Mouse (Mus musculus): ENCODE measurements around the gene Casz1. TPM values are rescaled to one million over a fixed set of nuclear protein-coding genes. Genes with fewer than 3 reads are reported as not detected.
A peak's percentile ranks its signal among the peaks of the same experiment; 100 is the strongest.

Casz1 gene
- polyA plus RNA-seq (2014; fragmentation: Nextera tagmentation; extraction: Ambion mirVana): 13.6 and 16.1 TPM in 2 replicates

DNA sequence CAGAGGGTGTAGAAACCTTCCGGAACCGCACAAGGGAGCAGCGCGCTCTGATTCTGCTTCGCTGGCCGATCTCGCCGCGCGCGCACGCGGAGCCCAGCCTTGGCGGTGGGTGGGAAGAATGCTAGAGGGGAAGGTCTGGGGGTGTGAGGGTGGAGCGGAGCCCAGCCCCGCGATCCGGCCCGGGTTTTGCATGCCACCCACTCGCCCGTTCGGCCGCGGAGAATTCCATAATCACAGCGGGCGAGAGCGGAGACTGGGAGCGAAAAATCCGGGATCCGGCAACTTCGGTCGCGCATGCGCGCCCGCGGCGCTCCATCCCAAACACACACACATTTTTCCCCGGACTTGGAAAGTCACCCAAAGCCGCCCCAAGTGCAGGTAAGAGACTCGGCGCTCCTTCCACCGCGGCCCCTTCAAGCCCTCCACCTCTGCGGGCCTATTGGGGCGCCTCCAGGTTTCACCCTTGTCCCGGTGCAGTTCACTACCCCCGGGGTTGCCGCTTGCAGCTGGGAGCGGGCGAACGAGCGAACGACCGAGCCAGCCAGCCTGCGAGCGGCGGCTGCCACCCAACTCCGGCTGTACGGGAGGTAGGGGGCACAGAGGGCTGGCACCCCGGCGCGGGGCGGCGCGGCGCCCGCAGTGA lies at the start of gene Casz1:
TSS of gene Casz1 (plus strand) at position 293 of the 643 bp plus-strand sequence.
- peak within 1 kb of the TSS; percentile 68 for H3K4me2 ChIP-seq (ENCODE audit: low read depth, low read length)

DNA sequence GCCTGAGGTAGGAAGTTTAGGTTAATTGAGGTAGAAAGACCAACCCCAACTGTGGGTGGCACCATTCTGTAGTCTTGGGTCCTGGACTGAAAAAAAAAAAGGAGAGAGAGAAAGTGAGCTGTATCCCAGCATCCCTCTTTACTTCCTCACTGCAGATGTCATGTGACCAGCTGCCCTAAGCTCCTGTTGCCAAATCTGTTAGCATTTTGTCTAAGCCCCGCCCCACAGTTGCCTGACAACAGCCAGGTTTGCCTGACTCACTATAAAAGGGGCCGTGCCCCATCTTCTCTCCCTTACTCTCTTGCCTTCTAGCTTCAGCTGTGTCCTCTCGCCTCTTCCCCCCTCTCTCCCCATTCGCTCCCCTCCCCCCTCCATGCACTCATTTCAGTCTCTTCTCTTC lies 45.4 kb upstream of the Casz1 start:
- no peaks in the 10 kb centered on the region for H3K36me3 ChIP-seq (ENCODE audit: control insufficient read depth, insufficient read depth, low read length)
- H3K27me3 ChIP-seq (ENCODE audit: control insufficient read depth, insufficient read depth, low read length): no peaks in the 10 kb centered on the region
- no peaks in the 10 kb centered on the region for H3K4me1 ChIP-seq (ENCODE audit: control insufficient read depth, insufficient read depth, low read length)
- no peak overlapping the region for H3K9ac ChIP-seq (replicated peaks; ENCODE audit: low read depth, low read length)
- ATAC-seq (ENCODE audit: low read depth): no peak
- H3K9me3 ChIP-seq (ENCODE audit: control insufficient read depth, low read length): no peaks in the 10 kb centered on the region
- no peak overlapping the region for H3K4me3 ChIP-seq (ENCODE audit: low read depth, low read length)
- no peak overlapping the region for H3K27ac ChIP-seq (ENCODE audit: low read depth, low read length)
- no peak overlapping the region for H3K4me2 ChIP-seq (ENCODE audit: low read depth, low read length)
- WGBS: 30% methylated on average over 4 of the region's 4 CpGs

More for the DNA sequence above, at the start of gene Casz1:
- Histone ChIP-seq H3K4me1 (ENCODE audit: control insufficient read depth, insufficient read depth, low read length) (peaks cover 24% of the 10 kb centered on the region), H3K36me3 (ENCODE audit: control insufficient read depth, insufficient read depth, low read length) (no peaks in the 10 kb centered on the region), H3K9me3 (ENCODE audit: control insufficient read depth, low read length) (no peaks in the 10 kb centered on the region), H3K4me3 (ENCODE audit: low read depth, low read length) (peak within 1 kb of the TSS; percentile 48), H3K27me3 (ENCODE audit: control insufficient read depth, insufficient read depth, low read length) (peaks cover 11% of the 10 kb centered on the region), H3K27ac (ENCODE audit: low read depth, low read length) (peak within 1 kb of the TSS; percentile 28), H3K9ac (replicated peaks; ENCODE audit: low read depth, low read length) (peak within 1 kb of the TSS; percentile 57)
- WGBS: under 1% methylated on average over 64 of the region's 68 CpGs
- ATAC-seq (ENCODE audit: low read depth): peak; percentile 83

DNA sequence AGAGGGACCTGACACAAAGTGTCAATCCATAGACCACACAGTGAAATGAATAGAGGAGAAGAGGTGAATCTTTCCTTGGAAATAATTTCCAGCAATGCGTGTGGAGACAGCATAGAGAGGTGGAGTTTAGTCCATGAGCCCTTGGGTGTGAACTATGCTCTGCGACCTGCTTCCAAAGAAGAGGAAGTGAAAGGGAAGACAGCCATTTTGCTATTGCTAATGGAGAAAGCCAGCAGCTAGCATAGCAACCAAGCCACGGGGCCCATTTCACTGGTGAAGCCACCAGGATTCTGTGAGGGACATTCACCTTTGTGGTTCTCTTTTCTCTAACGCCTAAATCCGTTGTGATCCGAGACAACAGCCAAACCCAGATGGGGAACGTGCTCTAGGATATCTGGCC lies 44.1 kb upstream of the Casz1 start:
- Histone ChIP-seq H3K4me3 (ENCODE audit: low read depth, low read length) (no peak overlapping the region), H3K9me3 (ENCODE audit: control insufficient read depth, low read length) (no peaks in the 10 kb centered on the region), H3K27ac (ENCODE audit: low read depth, low read length) (no peak overlapping the region), H3K4me1 (ENCODE audit: control insufficient read depth, insufficient read depth, low read length) (no peaks in the 10 kb centered on the region), H3K36me3 (ENCODE audit: control insufficient read depth, insufficient read depth, low read length) (no peaks in the 10 kb centered on the region), H3K9ac (replicated peaks; ENCODE audit: low read depth, low read length) (no peak overlapping the region), H3K4me2 (ENCODE audit: low read depth, low read length) (no peak overlapping the region), H3K27me3 (ENCODE audit: control insufficient read depth, insufficient read depth, low read length) (no peaks in the 10 kb centered on the region)
- 90% methylated on average over 7 of the region's 7 CpGs for WGBS
- ATAC-seq (ENCODE audit: low read depth): no peak

DNA sequence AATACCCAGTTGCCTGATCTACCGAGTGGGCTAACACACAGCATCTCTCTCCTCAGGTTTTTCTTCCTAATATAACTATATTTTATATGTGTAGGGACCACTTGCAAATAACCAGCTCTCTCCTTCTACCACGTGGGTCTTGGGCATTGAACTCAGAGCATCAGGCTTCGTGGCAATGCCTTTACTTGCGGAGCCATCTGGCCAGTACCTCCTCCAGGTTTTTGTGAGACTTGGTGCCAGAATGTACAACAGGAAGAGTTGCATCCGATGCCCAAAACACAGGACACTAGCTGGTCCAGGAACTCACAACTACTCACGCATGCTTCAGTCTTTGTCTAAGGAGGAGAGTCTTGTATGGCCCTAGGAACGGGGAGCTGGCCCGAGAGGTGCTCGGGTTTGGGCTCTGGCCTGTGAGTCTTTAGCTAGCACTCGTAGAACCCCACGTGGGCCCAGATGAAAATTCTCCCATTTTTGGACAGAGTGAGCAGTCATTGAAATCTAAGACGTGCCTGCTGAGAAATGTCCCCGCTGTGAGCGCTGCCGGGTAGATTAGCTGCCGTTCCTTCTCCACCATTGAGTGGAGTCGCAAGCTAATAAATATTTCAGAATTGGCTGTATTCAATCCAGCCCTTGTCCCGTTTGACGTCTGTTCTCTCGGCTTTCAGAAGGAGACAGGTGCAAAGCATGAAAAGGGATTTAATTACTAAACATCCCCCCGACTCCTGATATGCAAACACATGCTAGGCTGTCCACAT lies 38.0 kb upstream of the Casz1 start:
- H3K4me2 ChIP-seq (ENCODE audit: low read depth, low read length): no peak overlapping the region
- no peaks in the 10 kb centered on the region for H3K9me3 ChIP-seq (ENCODE audit: control insufficient read depth, low read length)
- no peak for ATAC-seq (ENCODE audit: low read depth)
- H3K4me1 ChIP-seq (ENCODE audit: control insufficient read depth, insufficient read depth, low read length): peaks cover 17% of the 10 kb centered on the region
- H3K9ac ChIP-seq (replicated peaks; ENCODE audit: low read depth, low read length): no peak overlapping the region
- no peaks in the 10 kb centered on the region for H3K36me3 ChIP-seq (ENCODE audit: control insufficient read depth, insufficient read depth, low read length)
- no peak overlapping the region for H3K4me3 ChIP-seq (ENCODE audit: low read depth, low read length)
- H3K27me3 ChIP-seq (ENCODE audit: control insufficient read depth, insufficient read depth, low read length): no peaks in the 10 kb centered on the region
- WGBS: 46% methylated on average over 21 of the region's 21 CpGs
- no peak overlapping the region for H3K27ac ChIP-seq (ENCODE audit: low read depth, low read length)

DNA sequence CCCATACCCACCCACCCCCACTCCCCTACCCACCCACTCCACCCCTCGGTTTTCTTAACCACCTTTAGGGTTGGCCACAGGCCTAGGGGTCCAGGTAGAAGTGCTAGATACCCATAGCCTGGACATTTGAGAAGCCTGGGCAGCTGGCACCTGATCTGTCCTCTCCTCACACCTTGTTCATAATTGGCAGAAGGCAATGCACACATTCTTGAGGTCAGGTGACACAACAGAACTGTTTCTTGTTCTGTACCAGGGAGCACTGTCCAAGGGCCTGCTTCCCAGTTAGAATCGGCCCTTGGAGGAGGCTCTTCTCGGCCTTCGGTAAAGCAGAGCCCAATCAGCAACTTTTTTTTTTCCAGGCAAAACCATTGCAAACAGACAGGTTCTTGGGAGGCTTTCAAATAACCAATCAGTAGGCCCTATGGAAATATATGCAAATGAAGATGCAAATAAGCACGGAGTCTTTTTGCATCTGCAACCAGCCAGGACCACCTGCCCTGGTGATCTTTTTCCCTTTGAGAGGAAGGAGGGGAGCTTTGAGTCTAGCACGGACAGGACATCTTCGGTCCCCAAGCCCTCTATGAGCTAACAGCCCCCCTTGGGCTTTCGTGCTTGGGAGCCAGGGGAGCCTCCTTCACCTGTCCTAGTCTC lies 36.4 kb upstream of the Casz1 start:
- ATAC-seq (ENCODE audit: low read depth): no peak
- Histone ChIP-seq H3K9me3 (ENCODE audit: control insufficient read depth, low read length) (no peaks in the 10 kb centered on the region), H3K27me3 (ENCODE audit: control insufficient read depth, insufficient read depth, low read length) (0 out of 2 replicates have a peak, but pooled peaks cover 3% of the 10 kb centered on the region), H3K27ac (ENCODE audit: low read depth, low read length) (no peak overlapping the region), H3K4me2 (ENCODE audit: low read depth, low read length) (no peak overlapping the region), H3K4me3 (ENCODE audit: low read depth, low read length) (no peak overlapping the region), H3K9ac (replicated peaks; ENCODE audit: low read depth, low read length) (no peak overlapping the region), H3K36me3 (ENCODE audit: control insufficient read depth, insufficient read depth, low read length) (no peaks in the 10 kb centered on the region), H3K4me1 (ENCODE audit: control insufficient read depth, insufficient read depth, low read length) (peaks cover 26% of the 10 kb centered on the region)
- 18% methylated on average over 8 of the region's 8 CpGs for WGBS

DNA sequence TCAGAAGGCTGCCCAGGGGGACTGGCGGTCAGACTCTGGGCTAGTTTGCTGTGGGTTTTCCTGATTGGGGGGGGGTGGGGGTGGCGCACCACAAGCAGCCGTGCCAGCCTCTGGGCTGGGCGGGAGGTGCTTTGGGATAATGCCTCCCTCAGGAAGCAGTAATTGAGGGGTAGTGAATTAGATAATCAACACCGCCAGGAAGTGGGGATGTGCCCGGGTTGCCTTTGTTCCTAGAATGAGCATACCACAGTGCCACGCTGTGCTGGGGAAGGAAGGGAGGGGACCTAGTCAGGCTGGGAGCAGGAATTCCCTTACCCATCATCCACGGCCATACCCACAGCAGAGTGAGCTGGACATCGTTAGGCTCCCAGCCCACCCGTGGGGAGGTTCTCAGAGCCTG lies 35.6 kb upstream of the Casz1 start:
- 26% methylated on average over 10 of the region's 10 CpGs for WGBS

DNA sequence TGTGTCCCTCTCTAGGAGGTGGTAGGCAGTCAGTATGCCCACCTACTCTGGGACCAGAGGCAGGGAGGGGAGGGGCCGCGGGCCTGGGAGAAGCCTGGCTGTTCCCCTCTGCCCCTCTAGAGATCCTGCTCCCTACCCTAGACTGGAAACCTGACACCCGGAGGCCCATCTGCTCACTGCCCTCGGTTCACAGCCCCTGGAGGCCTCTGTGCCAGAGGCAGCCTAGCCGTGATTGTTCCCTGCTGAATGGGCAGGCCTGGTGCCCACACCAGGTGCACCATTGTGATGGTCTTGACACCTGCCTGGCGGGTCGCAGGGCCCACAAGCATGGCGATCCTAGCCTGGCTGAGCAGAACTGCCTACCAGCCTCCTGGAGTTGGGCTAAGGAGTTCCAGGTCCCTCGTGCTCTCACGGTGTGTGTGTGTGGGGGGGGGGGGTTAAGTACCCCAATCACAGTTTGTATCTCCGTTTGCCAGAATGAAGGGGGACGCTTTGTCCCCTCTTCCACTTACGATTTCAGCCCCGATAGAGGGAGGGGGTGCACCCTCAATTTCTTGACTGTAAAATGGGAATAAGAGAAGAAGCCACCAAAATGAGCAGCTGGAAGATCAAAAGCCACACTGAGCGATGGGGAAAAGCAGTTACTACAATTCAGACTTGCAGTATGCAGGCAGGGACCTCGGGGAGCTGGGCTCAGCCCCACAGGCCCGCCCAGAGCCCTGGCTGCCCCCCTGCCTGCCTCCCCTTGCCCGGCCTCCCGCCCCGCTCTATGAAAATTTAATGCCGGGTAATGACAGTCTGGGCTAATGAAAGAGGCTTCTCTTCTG lies 33.4 kb upstream of the Casz1 start:
- Histone ChIP-seq H3K9me3 (ENCODE audit: control insufficient read depth, low read length) (no peaks in the 10 kb centered on the region), H3K27me3 (ENCODE audit: control insufficient read depth, insufficient read depth, low read length) (peaks cover 3% of the 10 kb centered on the region; the same call in 1 of the 2 replicates), H3K9ac (replicated peaks; ENCODE audit: low read depth, low read length) (no peak overlapping the region), H3K4me2 (ENCODE audit: low read depth, low read length) (no peak overlapping the region; the same call in 1 of the 2 replicates), H3K4me3 (ENCODE audit: low read depth, low read length) (no peak overlapping the region), H3K4me1 (ENCODE audit: control insufficient read depth, insufficient read depth, low read length) (peaks cover 30% of the 10 kb centered on the region), H3K36me3 (ENCODE audit: control insufficient read depth, insufficient read depth, low read length) (no peaks in the 10 kb centered on the region), H3K27ac (ENCODE audit: low read depth, low read length) (no peak overlapping the region)
- WGBS: 4% methylated on average over 21 of the region's 21 CpGs
- ATAC-seq (ENCODE audit: low read depth): peak; percentile 35

More for the DNA sequence above, 35.6 kb upstream of the Casz1 start:
- H3K4me1 ChIP-seq (ENCODE audit: control insufficient read depth, insufficient read depth, low read length): peaks cover 26% of the 10 kb centered on the region
- H3K27me3 ChIP-seq (ENCODE audit: control insufficient read depth, insufficient read depth, low read length): peaks cover 3% of the 10 kb centered on the region; the same call in 1 of the 2 replicates
- H3K9me3 ChIP-seq (ENCODE audit: control insufficient read depth, low read length): no peaks in the 10 kb centered on the region
- no peak overlapping the region for H3K27ac ChIP-seq (ENCODE audit: low read depth, low read length)
- no peak; the same call in 1 of the 2 replicates for ATAC-seq (ENCODE audit: low read depth)
- H3K9ac ChIP-seq (replicated peaks; ENCODE audit: low read depth, low read length): no peak overlapping the region
- H3K4me3 ChIP-seq (ENCODE audit: low read depth, low read length): no peak overlapping the region
- no peak overlapping the region for H3K4me2 ChIP-seq (ENCODE audit: low read depth, low read length)
- no peaks in the 10 kb centered on the region for H3K36me3 ChIP-seq (ENCODE audit: control insufficient read depth, insufficient read depth, low read length)

DNA sequence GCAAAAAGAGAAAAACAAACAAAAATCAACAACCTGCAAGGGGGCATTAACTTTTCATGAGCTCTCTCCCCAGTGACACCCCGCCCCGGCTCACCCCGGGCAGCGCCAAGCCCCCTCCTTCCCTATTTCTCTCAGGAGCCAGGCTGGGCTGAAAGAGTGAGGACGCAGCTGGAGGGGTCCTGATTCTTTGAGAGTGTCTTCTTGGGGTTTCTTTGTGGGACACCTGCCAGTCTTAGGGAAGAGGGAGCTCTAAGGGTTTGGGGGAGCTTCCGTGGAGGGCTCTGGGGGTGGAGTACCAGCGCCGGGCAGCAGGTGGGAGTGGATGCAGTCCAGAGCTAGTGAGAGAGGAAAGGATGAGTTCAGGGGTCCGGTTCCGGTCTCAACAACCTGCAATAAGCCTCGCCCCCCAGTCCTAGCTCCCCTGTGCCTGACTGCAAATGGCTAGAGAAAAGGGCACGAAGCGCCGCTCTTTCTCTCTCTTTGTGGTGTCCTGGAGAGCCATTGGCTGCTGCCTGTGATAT lies 32.8 kb upstream of the Casz1 start:
- Histone ChIP-seq H3K36me3 (ENCODE audit: control insufficient read depth, insufficient read depth, low read length) (no peaks in the 10 kb centered on the region), H3K27me3 (ENCODE audit: control insufficient read depth, insufficient read depth, low read length) (peaks cover 3% of the 10 kb centered on the region; the same call in 1 of the 2 replicates), H3K4me1 (ENCODE audit: control insufficient read depth, insufficient read depth, low read length) (peaks cover 30% of the 10 kb centered on the region), H3K4me3 (ENCODE audit: low read depth, low read length) (no peak overlapping the region), H3K9me3 (ENCODE audit: control insufficient read depth, low read length) (no peaks in the 10 kb centered on the region), H3K27ac (ENCODE audit: low read depth, low read length) (no peak overlapping the region), H3K9ac (replicated peaks; ENCODE audit: low read depth, low read length) (no peak overlapping the region), H3K4me2 (ENCODE audit: low read depth, low read length) (peak overlapping the region; percentile 31; the same call in 1 of the 2 replicates)
- peak; percentile 29; the same call in 1 of the 2 replicates for ATAC-seq (ENCODE audit: low read depth)
- WGBS: 0% methylated on average over 14 of the region's 14 CpGs
